Mouse (Mus musculus): ENCODE data around the gene Kifc1. TPM values are rescaled to one million over a fixed set of nuclear protein-coding genes. Genes with fewer than 3 reads are reported as not detected.
"Not testable (repeated sequence)": the region's sequence is repeated elsewhere in the genome, so short reads cannot be mapped to it uniquely, and the experiment has no call there.

The Kifc1 gene
- total RNA-seq, 1 experiment from 2014 or later, result 37.5 TPM

DNA sequence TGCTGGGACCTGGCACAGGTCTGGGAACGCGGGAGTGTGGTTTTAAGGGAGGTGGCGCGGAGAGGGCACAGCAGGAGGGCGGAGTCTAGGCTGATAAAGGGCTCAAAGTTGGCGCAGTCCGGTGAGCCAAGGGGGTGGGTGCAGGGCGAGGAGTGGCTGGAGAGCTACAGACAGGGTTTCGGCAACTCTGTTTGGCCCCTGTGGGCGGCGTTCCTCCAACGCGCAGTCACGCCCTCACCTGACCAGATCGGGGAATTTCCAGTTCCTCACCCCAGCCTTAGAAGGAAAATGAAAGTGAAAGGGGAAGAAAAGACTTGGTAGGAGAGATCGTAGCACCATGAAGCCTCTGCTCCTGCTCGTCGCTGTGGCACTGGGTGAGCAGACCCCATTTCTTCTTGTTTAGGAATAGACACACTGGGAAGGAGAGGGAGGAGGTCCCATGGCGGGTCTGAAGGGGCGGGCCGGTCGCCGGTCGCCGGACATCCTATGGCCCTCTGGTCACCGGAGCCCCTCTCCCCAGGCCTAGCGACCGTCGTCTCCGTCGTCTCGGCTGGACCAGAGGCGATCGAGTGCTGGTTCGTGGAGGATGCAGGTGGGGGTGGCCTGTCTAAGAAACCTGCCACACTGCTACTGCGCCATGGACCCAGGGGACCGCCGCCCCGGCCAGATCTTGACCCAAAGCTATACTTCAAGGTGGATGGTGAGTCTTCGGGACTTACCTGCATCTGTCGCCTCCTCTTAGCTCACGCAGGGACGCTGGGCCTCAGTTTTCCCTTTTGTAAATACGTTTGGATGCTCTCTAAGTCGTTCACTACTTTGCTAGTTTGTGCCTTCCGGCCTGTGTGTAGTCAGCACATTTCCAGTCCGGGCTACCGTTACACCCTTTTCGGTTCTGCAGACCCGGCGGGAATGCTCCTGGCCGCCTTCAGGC, 29.2 kb upstream of the Kifc1 start:
- ATAC-seq (replicated peaks; ENCODE audit: low read depth, poor library complexity, severe bottlenecking), result peak; percentile 58

DNA sequence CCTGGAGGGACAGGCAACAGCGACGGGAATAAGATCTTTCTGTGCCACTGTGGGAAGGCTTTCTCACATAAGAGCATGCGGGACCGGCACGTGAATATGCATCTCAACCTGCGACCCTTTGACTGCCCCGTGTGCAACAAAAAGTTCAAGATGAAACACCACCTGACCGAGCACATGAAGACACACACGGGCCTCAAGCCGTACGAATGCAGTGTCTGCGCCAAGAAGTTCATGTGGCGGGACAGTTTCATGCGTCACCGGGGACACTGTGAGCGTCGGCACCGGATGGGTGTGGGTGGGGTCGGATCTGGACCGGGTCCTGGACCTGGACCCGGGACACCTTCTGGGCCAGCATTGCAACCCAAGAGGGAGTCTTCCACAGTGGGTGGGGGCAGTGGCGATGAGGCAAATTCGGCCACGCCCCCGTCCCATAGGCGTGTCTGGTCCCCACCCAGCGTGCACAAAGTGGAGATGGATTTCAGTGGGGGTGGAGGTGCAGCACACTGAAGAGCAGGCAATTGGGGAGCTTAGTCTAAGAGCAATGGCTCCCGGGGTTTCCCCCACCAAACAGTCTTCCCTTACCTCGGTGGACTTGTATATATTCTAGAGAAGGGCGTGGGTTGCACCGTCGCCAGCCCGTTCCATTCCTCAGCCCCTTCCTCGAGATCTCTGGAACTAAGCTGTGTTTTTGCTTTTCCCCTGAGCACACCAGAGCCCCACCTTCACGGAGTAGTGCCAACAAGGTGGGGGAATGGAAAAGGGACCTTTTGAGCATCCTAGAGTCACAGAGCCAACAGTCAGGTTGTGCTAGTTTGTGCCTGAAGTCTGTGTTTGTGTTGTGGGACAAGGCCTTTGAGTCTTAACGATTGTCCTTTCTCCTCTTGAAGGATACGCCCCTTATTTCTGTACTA, 28.1 kb upstream of the Kifc1 start:
- ATAC-seq (replicated peaks; ENCODE audit: low read depth, poor library complexity, severe bottlenecking), result no peak

DNA sequence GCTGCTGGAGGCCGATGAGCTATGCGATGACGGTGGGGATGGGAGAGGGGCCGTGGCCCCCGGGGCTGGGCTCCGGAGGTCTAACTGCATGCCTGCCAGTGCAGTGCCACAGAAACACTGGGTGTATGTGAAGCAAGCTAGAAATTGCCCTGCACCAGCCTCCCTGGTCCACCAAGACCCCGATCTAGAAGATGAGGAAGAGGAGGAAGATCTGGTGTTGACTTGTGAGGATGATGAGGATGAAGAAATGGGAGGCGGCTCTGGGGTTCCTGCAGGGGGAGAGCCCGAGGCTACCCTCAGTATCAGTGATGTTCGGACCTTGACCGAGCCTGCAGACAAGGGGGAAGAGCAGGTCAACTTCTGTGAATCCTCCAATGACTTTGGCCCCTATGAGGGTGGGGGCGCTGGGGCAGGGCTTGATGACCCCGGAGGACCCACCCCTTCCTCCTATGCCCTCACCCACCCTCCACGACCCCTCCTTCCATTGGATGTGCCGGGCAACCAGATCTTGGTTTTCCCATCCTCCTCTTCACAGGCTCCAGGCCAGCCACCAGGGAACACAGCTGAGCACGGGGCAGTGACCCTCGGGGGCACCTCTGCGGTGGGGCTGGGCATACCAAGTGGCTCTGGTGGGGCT, 27.3 kb upstream of the Kifc1 start:
- no peak for ATAC-seq (replicated peaks; ENCODE audit: low read depth, poor library complexity, severe bottlenecking)

DNA sequence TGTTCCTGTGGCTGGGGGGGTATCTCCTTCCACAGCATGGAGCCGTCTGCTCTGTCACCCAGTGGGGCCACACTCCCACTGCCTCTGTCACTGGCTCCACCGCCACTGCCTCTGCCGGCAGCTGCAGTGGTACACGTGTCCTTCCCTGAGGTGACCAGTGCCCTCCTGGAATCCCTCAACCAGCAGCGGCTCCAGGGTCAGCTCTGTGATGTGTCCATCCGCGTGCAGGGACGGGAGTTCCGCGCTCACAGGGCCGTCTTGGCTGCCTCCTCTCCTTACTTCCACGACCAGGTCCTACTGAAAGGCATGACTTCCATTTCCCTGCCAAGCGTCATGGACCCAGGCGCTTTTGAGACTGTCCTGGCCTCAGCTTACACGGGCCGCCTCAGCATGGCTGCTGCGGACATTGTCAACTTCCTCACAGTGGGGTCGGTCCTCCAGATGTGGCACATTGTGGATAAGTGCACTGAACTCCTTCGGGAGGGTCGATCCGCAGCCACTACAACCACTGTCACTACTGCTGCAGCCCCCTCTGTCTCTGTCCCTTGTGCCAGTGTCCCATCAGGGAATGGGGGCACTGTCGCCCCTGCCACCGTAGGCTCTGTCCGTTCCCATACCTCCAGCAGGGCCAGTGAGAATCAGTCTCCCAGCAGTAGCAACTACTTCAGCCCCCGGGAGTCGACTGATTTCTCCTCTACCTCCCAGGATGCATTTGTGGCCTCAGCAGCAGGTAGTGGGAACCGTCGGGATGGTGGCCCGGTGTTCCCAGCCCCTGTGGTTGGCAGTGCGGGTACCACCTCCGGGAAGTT, 26.6 kb upstream of the Kifc1 start:
- ATAC-seq (replicated peaks; ENCODE audit: low read depth, poor library complexity, severe bottlenecking), result no peak

DNA sequence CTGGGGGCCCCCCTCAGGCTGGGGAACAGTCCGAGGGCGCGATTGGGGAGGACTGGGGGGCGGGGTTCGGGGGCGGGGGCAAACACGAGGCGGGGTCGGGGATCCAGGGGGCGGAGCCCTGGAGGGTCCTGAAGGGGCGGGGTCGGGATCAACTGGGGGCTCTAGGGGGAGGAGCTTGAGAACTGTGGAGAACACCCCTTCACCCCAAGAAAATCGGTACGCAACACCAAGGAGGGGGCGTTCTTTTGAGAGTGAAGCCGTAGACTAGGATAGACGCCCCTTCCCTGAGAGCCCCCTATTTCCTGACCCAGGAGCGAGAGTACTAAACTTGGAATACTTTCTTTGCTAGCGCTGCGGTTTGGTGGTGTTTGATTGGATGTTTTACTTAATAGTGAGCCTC, 25.8 kb upstream of the Kifc1 start:
- no peak for ATAC-seq (replicated peaks; ENCODE audit: low read depth, poor library complexity, severe bottlenecking)

DNA sequence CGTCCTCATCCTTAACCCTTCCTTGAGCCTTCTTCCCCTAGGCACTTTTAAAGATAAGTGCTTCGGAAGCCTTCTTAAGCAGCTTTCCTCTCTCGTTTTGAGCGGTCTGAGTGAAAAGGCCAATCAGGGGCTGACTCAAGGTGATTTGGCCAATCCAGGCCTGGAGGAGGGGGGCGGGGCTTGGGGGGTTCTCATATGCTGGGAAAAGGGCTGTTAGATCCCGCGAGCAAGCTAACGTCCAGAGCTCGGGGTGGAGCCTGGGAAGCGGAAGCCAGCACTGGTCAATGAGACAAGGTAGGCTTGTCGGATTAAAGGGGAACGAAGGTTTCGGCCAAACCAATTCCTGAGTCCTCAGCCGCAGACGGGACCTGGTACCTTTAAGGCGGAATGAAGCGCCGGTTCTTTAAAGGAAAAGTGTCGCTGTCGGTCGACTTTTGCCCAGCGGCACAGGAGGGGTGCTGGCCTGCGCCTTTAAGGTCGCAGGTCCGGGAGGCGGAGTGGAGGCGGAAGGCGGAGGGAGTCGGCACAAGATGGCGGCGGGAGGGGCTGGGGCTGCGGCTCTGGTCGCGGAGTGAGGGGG, 25.3 kb upstream of the Kifc1 start, which contains the start of the genes Tapbp and Zbtb22:
Tapbp (plus strand) TSS at position 229 of the 580 bp plus-strand sequence.
Zbtb22 (plus strand) TSS at position 234 of the 580 bp plus-strand sequence.
- peak; percentile 70 for ATAC-seq (replicated peaks; ENCODE audit: low read depth, poor library complexity, severe bottlenecking)

DNA sequence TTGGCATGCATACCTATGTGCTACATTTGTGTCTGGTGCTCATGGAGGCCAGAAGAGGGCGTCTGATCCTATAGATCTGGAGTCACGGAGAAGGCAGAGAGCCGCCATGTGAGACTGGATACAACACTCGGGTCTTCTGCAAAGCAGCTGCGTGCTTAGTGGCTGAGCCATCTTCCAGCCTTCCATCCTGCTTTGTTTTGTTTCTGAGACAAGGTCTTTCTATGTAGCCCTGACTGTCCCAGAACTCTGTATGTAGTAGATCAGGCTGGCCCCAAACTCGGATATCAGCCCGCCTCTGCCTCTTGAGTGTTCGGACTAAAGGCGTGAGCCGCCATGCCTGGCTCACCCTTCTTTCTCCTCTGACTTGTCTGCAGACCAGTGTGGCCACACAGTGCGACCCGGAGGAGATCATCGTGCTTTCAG, 24.5 kb upstream of the Kifc1 start:
- ATAC-seq (replicated peaks; ENCODE audit: low read depth, poor library complexity, severe bottlenecking), result no peak

DNA sequence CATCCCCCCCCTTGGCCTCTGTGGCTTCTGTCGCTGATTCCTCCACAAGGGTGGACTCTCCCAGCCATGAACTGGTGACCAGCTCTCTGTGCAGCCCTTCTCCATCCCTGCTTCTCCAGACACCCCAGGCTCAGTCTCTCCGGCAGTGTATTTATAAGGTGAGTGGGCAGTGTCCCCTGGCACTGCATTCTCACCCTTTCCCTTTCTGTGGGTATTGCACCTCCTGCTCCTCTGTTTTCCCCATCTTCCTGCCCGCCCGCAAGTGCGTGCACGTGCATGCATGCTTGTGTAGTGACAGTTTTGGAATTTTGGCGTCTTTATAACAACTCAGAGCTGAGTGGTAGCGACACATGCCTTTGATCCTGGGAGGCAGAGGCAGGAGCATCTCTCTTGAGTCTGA, 23.4 kb upstream of the Kifc1 start:
- ATAC-seq (replicated peaks; ENCODE audit: low read depth, poor library complexity, severe bottlenecking), result no peak

DNA sequence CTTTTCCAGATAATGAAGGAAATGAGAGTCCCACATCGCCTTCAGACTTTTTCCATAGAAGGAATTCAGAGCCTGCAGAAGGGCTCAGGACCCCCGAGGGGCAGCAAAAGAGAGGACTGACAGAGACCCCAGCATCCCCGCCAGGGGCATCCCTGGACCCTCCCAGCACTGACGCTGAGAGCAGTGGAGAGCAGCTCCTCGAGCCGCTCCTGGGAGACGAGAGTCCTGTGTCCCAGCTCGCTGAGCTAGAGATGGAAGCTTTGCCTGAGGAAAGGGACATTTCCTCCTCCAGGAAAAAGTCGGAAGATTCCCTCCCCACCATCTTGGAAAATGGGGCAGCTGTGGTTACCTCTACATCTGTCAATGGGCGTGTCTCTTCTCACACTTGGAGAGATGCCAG, 22.8 kb upstream of the Kifc1 start:
- ATAC-seq (replicated peaks; ENCODE audit: low read depth, poor library complexity, severe bottlenecking), result no peak

DNA sequence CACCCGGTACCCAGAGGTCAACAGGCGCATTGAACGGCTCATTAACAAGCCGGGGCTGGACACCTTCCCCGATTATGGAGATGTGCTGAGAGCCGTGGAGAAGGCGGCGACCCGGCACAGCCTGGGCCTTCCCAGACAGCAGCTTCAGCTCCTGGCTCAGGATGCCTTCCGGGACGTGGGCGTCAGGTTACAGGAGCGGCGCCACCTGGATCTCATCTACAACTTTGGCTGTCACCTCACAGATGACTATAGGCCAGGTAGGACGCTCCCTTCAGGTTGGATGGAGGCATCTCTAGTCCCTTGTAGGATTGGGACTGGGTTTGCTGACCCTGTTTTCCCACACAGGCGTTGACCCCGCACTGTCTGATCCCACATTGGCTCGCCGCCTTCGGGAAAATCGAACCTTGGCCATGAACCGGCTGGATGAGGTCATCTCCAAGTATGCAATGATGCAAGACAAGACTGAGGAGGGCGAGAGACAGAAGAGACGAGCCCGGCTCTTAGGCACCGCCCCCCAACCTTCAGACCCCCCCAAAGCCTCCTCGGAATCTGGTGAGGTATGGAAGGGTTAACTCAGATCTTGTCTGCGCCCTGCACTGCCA, 21.5 kb upstream of the Kifc1 start:
- no peak for ATAC-seq (replicated peaks; ENCODE audit: low read depth, poor library complexity, severe bottlenecking)

DNA sequence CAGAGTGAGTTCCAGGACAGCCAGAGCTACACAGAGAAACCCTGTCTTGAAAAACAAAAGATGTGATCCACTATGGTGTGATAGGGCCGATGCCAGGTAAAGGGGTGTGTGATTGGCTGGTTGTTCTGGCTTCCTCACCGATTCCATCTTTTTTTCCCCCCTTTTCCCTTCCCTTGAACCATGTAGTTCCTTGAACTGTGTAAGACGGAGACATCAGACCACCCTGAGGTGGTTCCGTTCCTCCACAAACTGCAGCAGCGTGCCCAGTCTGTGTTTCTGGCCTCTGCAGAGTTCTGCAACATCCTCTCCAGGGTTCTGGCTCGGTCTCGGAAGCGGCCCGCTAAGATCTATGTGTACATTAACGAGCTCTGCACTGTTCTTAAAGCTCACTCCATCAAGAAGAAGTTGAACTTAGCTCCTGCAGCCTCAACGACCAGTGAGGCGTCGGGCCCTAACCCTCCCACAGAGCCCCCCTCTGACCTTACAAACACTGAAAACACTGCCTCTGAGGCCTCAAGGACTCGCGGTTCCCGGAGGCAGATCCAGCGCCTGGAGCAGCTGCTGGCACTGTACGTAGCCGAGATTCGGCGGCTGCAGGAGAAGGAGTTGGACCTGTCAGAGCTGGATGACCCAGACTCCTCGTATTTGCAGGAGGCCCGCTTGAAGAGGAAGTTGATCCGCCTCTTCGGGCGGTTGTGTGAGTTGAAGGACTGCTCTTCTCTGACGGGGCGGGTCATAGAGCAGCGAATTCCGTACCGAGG, 20.8 kb upstream of the Kifc1 start:
- ATAC-seq (replicated peaks; ENCODE audit: low read depth, poor library complexity, severe bottlenecking), result no peak

DNA sequence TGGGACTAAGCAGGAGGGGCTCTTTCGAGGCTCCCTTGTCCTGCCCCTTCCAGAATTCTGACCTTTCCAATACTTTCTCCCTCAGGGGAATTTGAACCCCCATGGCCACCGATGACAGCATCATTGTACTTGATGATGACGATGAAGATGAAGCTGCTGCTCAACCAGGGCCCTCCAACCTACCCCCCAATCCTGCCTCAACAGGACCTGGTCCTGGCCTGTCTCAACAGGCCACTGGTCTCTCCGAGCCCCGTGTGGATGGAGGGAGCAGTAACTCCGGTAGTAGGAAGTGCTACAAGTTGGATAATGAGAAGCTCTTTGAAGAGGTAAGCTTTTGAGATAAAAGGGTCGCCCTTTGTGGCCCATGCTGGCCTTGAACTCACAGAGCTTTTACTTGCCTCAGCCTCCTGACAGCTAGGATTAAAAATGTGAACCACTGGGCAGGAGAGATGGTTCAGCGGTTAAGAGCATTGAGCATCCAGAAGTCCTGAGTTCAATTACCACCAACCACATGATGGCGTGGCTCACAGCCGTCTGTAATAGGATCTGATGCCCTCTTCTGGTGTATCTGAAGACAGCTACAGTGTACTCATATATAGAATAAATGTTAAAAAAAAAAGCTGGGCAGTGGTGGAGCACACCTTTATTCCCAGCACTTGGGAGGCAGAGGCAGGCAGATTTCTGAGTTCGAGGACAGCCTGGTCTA, 20.0 kb upstream of the Kifc1 start:
- ATAC-seq (replicated peaks; ENCODE audit: low read depth, poor library complexity, severe bottlenecking), result no peak

DNA sequence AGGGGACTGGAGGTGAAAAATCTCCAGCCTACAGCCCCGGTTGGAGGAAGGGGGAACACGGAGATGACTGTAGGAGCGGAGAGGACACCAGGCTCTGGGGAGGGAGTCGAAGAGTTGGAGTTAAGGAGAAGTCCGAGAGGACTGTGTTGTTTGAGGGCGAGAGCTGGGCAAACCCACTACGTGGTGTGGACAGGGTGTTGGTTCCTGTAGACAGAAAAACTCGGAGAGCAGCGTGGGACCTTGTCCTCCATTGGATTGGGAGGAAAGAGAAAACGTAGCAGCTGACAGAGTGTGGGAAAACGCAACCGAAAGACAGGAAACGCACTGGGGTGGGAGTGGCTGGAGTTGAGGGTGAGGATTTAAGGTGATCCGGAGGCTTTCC, 19.4 kb upstream of the Kifc1 start:
- ATAC-seq (replicated peaks; ENCODE audit: low read depth, poor library complexity, severe bottlenecking), result peak; percentile 22; the same call in 1 of the 2 replicates

DNA sequence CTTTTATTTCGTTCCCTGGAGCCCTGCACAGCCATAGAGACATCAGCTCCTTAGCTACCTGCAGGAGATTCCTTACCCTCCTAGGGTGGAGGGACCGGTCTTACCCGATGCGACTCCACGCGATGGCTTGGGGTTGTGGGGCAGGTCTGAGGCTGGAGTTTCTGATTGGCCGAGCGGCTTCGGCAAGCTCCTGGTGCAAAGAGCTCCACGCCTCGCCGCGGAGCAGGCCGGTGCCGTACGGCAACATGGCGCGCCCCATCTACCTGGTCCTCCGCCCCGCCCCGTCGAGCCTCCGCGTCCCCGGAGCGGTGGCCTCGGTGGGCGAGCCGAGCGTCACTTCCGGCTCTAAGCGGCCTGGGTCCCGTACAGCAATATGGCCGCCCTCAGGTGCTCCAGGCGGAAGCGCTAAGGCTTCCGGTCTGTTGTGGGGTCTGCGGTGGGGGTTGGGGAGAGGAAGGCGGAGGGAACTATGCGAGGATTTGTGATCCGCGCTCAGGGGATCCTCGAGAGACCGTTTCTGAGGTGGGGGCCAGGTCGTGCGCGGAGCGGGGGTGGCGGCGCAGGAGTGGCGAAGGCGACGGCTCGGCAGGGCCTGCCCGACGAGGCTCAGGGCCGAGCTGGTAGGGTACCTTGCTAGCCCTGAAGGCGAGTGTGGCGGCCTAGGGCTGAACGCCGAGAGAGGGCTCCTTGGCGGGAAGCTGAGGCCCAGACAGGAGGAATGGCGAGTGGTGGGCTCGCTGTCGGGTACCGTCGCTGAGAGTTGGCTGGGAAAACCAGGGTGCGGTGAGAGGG, 18.8 kb upstream of the Kifc1 start, which contains the start of gene Daxx:
Daxx (plus strand) TSS at position 338 of the 792 bp plus-strand sequence.
- ATAC-seq (replicated peaks; ENCODE audit: low read depth, poor library complexity, severe bottlenecking), result peak; percentile 86

DNA sequence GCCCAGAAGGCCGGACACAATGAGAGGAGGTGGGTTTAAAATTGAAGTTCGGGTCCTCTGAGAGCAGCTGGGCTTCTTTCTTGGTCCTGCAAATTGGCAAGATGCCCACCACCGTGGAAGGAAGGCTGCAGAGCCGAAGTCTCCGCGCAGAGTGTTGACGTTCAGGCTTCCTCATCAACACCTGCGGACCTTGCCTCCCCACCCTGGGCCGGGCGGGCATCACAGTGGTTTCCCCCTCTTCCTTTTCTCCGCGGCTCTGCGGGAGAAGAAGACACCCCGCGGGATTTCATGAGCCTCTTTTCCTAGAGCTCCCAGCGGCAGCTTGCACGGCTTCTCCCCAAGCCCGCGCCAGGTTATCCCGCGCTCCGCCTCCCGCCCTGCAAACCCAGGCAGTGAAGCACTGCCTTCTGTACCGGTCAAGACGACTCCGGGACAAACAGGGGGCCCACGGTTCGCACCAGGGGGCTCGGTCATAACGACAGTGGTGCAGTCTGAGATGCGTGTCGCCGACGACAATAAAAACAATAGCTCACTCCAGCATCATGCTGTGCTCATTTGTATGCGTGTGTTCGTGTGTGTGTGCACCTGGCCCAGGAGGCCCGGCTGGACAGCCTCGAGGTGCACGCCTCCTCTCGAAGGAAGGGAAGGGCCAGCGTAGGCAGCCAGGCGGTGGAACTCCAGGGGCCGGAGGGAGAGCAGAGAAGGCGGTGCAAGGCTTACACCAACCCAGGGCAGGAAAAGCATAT, 18.0 kb upstream of the Kifc1 start:
- peak; percentile 6 for ATAC-seq (replicated peaks; ENCODE audit: low read depth, poor library complexity, severe bottlenecking)

DNA sequence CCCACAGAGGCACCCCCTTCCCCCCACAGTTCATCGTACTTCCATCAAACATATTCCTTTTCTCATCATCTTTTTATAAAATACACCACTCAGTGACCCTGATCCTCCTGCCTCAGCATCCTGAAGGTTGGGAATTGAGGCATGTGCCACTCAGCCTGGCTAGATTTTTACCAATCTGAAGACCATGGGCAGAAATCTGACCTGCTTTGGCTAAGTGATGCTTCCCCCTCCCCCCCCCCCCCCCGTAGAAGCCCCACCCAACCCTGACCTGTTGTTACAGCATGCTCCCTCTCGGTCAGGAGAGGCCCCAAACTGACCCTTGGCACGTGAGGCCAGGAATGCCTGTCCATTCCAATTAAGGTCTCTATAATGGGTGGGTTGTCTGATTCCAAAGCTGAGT, 14.4 kb upstream of the Kifc1 start, which contains the start of gene Platr17:
Platr17 (plus strand) TSS at position 301 of the 400 bp plus-strand sequence.
- ATAC-seq (replicated peaks; ENCODE audit: low read depth, poor library complexity, severe bottlenecking), result not testable (repeated sequence)
